Mouse (Mus musculus) adrenal gland, postnatal 10 days (tissue): Measurements from ENCODE around the gene Gcfc2. TPM values are rescaled to one million over a fixed set of nuclear protein-coding genes. Genes with fewer than 3 reads are reported as not detected.

ENCODE experiments used
- DNase-seq: peaks from one replicate; pipeline ENCODE4 v3.0.0; 2021; ENCODE audit warnings: mixed read lengths
- long read RNA-seq, 2 experiments: library from polyadenylated mRNA; stranded (forward); transcript quantifications; one replicate each; pipeline ENCODE4 v2.0.0; 2021
- total RNA-seq, 2 experiments: library from RNA; stranded (reverse); gene quantifications; 2 replicates each; pipeline ENCODE4 v1.2.3; 2021

The Gcfc2 gene
- total RNA-seq = 10 to 100 TPM in 1 of 2 experiments, 1 to 10 TPM in 1; 6.8 to 15.6 TPM
- long read RNA-seq, experiment 1, partial matches to known transcripts = 3 of 4 reads
- long read RNA-seq, experiment 1, other reads (novel, unspliced or antisense) = 1 of 4 reads
- long read RNA-seq, experiment 2, full-length matches to known transcripts = 2 of 4 reads
- long read RNA-seq, experiment 2, partial matches to known transcripts = 1 of 4 reads
- long read RNA-seq, experiment 2, other reads (novel, unspliced or antisense) = 1 of 4 reads

DNA sequence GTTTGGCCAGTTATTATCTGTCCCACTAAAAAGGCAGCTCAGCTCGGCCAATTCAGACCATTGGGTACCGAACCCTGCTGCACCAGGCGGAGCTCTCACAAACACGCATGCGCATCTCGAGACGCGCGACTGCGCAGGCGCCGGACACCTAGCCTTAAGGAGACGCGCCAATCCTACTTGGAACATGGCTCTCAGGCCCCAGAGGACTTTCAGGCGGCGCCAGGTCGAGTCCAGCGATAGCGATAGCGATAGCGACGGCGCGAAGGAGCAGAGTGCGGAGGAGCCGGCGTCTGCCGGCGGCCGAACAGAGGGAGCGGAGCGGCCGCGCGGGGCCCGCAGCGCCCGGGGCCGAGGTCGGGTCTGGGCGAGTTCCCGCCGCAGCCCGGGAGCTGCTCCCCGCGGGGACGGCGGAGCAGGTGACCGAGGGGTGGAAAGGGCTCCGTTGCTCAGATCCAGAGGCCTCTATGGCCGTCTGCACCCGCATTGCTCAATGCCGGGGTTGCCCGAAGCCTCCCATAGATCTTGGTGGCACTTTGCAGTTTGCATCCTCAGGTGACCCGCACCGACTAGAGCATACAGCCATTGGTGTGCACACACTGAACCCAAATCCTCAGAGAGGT lies at the start of gene Gcfc2:
TSS of gene Gcfc2 (plus strand) at position 147 of the 620 bp plus-strand sequence.
- DNase-seq = peak; percentile 98

DNA sequence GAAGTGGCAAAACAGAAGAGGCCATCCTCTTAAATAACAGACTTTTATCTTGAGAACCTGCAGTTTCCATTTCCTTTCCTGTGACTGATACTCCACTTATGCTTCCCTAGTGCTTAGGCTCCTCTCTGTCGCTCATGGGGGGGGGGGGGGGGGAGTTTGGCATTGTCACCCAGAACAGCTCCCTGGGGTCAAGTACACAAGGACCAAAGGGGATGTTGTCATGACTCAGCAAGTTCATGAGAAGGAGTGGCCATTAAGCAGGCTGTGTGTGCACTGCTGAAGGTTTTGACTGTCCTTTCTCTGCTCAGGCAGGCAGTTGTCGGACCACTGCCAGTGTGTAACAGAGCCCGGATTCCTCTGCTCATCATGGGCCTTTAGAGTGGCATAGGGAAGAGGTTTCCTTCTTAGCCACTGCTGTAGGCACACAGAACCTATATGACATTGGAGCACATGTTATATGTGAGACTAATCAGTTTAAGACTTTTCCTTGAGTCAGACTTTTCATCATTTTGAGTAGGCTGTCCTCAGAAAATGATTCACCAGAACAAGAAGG lies 27.7 kb upstream of the Gcfc2 start:
- peak; percentile 7 for DNase-seq

DNA sequence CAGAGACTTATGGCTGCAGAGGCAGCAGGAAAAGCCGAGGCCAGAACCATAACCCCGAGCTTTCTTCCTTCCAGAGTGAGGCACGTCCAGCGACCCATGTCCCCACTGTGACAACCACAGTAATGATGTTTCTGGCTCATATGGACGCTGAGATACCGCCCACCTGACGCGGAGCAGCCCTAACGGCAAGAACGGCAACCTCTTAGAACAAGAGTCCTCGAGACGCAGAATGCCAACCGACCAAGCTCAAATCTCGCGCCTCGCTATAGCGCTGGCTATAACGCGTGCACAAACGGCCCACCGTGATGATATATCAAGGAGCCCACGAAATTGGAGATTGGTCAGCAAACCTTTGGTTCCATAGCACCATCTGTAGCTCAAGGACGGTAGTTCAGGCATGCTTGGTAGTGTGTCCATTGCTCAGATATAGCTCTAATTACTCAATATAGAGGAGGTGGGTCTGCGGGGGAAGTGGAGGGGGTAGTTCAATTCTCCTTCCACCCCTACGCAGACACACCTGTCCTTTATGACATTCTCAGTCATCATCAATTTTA lies 13.1 kb upstream of the Gcfc2 start:
- no peak for DNase-seq

DNA sequence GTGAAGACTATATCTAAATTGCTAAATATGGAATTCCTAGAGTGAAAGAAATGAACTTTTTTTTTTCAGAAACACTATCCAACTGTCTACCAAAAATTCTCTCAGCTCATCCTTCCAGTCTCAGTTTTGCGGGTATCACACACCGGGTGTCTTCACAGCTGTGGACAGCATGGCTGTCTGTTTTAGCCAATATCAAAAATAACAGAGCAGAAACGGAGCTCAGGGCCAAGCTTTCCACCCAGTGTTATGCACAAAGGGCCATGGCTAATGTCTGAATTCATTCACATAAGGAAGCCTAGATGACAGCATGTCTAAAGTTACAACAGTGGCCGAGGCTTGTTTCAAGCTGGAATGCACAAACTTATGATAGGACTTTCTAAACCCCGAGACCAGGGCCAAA lies 12.2 kb upstream of the Gcfc2 start:
- no peak for DNase-seq

DNA sequence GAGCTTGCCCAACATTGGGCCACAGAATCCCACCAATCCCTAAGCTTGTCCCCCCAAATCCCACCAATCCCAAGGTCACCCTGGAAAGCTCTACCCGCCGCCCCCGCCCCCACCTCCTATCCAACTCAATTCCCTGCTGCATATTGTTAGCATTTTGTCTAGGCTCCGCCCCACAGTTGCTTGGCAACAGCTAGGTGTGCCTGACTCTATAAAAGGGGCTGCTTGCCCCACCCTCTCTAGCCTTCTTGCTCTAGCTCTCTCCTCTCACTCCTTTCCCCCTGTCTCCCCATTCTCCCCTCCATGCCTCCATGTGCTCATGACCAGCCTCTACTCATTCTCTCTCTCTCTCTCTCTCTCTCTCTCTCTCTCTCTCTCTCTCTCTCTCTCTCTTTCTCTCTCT lies 11.8 kb upstream of the Gcfc2 start:
- DNase-seq = no peak

DNA sequence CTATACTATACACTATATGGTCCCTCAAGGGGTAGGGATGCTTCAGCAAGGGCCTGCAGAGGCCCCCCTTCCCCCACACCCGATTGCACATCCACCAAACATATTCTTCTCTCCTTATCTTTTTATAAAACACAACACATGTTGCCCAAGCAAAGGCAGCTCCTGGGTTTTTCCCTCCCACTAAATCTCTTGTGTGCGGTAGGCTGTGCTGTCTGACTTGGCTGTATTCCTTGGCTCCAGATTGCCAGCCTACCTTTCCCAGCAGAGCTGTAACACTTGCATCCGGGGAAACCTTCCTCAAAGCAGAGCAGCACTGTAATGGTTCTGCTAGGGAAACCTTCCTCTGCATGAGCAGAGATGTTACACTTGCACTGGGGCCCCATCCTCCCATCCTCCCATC lies 11.3 kb upstream of the Gcfc2 start:
- no peak for DNase-seq

DNA sequence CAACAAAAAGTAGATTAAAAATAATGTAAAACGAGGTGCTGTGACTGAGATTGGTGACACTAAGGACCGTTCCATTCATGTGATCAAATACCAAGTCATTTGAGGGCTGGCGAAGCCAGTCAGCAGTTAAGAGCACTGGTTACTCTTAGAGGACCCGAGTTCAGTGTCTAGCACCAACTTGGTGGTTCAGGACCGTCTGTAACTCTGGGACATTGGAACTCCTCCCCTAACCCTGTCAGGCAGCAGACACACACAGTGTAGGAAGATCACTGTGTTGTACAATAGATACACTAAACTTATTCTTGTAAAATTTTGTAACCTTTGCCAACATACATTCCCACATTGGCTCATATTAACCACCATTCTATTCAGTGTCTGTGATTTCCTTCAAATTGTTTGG lies 835 bp downstream of the Gcfc2 start:
- DNase-seq = peak; percentile 6

DNA sequence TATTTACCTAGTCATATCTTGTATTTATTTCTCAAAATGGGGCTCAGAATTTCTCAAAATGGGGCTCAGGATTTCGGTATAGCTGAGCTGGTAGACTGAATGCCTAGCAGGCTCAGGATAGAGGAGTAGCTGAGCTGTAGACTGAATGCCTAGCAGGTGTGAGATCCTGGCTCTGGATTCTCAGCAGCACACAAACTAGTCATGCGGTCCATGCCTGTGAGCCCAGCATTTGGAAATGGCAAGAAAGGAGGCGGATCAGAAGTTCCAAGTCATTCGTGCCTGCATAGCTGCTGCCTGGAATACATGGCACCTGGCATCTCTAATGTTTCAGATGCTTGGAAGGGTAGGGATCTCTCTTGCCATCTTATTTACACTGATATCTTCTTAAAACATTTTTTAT lies 5.9 kb downstream of the Gcfc2 start:
- no peak for DNase-seq

DNA sequence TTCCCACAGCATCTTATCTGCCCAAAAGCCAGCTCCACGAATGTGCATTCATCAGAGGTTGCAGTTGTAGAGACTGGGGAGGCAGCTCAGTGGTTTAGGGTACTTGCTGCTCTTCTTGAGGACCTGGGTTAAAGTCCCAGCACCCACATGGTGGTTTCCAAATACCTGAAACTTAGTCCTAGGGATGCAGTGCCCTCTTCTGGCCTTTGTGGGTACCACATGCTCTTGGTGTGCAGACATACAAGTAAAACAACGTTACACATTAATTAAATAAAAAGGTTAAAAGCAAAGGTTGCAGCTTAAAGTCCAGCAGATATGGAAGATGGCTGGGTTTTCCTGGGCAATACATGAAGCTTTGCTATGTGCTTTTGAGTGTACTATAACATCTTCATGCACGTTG lies 9.8 kb downstream of the Gcfc2 start:
- no peak for DNase-seq

DNA sequence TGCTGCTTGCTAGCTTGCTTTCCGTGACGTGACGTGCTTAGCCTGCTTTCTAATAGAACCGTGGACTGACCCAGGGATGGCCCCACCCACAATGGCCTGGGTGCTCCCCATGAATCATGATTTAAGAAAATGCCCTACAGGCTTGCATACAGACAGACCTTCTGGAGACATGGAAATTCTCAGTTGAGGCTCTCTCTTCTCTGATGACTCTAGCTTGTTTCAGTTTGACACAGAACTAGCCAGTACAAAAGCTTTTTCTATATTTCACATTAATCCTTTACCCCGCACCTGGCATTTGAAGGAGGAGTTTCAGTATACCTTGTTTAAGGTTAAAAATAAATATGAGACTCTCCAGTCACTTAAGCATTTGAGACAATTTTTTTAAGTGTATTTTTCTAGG lies 18.2 kb downstream of the Gcfc2 start:
- no peak for DNase-seq

DNA sequence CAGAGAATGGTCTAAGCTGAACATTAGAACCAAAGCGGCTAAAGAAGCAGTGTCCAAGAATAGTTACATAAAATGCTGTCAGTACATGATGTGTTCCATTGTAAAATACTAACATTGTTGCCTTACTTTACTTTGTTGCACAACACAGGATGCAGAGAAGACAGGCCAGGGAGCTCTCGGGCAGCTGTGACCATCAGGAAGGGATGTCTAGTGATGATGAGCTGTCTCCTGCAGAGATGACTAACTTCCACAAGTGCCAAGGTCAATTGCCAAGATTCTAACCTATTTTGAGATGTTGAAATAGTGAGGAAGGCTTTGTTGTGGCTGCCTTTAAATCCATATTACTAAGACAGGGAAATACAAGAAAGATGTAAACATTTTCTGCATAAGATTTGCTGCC lies 19.8 kb downstream of the Gcfc2 start:
- peak; percentile 20 for DNase-seq

DNA sequence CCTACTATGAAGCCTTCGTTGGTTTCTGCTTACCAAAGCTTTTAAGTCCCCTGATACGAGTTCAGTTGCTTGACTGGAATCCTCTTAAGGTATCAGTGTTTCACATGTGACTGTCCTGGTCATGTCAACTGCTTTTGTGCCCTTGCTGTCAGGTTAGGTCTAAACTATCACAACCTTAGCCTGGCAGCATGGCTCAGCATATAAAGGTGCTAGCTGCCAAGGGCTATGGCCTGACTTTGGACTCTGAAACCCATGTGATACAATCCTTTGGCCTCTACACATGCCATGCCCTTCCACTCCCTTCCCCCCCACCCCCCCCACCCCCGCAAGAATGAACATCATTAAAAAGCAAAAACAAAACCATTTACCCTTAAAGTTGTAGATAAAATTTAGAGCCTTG lies 21.0 kb downstream of the Gcfc2 start:
- no peak for DNase-seq

DNA sequence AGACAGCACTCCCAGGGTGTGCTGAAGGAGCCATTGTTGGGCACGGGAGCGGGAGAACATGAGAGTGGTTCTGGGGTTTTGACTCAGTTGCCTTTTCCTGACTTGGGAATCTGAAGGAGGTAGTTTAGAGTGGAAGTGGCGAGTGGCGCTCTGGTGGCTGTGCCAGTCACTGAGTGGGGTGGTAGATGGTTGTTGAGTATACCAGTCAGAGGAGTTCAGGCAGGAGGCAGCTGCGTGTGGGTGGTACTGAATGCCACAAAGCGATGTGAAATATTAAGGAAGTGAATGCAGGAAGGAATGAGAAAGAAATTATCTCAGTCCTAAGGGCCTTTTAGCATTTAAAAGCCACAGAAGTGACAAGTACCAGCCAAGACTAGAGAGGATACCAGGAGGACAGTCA lies 23.4 kb downstream of the Gcfc2 start:
- DNase-seq = no peak

DNA sequence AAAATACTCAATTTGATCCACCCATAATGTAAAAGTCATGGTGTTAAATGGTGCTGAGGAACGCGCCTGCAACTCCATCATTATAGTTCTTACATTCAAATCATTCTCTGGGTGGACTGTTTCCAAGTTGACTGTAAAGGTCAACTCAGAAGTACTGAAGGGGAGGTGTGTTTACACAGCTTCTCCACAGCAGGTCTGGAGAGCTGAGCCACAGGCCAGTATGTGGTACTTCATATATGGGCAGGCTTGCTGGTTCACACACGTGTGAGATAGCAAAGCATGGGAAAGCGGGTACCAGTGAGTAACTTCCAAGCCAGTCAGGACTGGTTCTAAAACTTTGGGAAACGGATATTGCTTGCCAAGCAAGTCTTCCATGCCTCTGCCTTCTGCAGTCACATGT lies 31.7 kb downstream of the Gcfc2 start:
- no peak for DNase-seq

DNA sequence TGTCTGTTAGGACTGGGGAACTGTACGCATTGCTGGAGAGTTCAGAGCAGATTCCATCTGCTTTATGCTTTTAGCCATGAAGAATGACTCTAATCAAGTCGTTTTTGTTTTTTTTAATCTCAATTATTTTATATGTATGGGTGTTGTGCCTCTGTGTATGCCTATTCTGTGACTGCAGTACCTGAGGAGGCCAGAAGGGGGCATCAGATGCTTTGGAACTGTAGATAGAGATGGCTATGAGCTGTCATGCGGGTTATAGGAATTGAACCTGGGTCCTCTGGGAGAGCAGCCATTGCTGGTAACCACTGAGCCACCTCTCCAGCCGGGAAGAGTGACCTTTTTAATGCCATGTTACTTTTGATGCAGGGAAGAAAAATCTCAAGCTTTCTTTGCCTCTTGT lies 32.9 kb downstream of the Gcfc2 start:
- no peak for DNase-seq

DNA sequence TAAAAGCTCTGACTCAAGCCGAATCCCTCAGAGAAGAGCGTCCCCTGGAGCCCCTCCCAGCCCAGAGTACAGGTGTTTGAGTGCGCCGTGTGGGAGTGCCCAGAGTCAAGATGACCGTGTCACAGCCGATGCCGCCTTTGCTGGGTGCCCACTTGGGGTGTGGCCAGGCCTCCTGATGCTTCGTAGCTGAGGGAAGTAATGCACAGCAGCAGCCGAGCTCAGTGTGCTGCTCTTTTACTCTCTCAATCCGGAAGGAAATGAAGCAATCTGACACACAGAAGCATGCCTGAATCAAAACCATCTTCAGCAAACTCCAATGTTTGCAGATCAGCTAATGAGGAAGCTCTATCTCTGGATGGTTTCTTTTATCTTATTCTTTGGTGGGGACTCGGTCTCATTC lies 34.5 kb downstream of the Gcfc2 start:
- no peak for DNase-seq

DNA sequence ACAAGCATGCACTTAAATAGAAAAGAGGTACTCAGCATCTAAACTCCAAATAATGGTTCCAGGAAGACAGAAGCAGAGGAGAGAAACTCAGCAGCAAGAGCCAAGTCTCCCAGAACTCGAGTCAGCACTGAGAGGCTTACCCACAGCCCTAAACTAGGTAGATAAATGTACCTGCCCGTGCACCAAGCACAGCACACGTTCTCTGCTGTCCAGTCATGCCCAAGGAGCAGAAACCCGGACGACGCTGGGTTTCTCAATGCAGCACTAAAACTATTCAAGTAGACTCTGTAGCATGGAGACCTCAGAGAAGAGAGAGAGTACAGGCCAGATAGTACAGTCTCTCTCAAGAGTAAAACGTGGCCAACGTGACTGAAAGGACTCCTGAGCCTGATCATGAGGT lies 36.4 kb downstream of the Gcfc2 start:
- DNase-seq = no peak

DNA sequence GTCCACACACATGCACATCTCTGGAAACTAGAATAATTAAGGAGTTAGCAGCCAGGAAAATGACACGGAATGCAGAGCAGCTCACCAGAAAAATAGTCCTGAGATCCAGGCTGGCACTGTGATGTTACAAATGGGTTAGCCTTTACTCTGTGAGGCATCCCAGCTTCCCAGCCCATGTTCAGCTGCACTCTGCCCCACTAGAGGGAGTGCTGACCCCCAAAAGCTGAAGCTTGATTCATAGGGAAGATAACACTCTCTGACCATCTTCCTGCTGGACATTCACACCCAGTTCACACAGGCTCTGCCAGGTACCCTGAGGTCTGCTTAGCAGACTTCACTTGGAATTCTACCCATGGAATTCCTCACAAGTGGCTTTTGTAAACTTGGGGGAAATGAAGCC lies 36.8 kb downstream of the Gcfc2 start:
- DNase-seq = no peak

DNA sequence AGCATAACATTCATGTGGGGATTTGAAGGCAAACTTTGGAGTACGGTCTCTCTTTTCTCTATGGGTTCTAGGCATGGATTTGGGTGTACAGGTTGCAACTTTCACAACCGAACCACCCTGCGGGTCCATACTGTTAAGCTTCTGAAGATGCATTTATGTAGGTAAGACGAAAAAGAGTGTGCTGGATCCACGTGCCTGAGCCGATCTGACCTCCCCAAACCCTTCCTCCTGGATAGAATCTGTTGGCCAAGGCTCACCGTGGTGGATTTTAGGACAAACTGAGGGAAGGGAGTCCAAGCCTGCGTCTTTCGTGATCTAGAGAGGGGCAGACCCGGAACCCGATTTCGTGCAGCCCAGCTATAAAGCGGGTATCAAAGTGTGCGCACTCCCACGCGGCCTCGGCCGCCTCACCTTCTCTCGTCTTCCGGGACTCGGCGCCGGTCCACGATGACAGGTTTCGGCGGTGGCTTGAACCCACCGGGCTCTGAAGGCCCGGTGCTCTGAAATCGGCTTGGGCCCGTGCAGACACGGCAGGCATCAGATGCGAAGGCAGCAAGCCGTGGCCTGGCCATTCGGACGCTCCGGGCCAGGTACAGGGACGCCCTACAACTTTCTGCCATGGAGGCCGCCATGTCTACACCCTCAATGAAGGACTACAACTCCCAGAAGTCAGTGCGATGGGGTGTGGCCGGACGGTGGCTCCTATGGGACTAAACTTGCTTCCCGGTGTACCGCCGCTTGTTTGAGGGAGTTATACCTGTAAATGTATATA lies 42.0 kb downstream of the Gcfc2 start, which contains the start of gene Mrpl19:
TSS of gene Mrpl19 (minus strand) at position 663 of the 772 bp plus-strand sequence.
- DNase-seq = peak; percentile 95

DNA sequence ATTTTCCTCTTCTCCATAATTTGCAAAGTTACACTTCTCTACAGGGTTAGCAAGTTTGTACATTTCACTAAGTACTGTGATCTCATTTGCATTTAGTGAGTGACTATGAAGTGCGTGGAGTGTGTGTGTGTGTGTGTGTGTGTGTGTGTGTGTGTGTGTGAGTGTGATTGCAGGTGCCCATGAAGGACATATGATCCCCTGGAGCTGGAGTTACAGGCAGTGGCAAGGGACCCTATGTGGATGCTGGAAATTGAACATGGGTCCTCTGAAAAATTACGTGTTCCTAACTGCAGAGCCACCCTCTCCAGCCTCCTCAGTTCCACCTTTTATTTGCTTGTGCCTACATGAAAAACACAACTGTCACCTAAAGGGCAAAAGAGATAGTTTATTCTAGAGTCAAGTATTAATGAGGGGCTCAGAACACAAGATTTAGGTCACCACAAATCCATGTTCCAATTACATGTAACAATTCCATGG lies 42.6 kb downstream of the Gcfc2 start:
- no peak for DNase-seq

DNA sequence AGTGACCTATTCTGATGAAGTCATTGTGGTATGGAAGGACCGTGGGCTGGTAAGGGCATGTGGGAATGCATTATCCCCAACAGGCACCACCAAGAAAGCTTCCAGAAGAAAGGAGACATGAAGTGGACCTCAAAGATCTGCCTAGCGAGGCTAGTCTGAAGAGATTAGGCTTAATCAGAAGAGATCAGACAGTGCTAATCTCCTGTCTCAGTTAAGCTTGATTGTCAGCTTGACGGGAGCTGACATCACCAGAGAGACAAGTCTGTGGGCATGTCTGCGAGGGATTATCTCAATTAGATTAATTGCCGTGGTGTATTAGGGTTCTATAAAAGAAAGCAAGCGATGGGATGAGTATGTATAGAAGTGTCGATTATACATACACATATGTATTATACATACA lies 47.7 kb downstream of the Gcfc2 start:
- DNase-seq = no peak

DNA sequence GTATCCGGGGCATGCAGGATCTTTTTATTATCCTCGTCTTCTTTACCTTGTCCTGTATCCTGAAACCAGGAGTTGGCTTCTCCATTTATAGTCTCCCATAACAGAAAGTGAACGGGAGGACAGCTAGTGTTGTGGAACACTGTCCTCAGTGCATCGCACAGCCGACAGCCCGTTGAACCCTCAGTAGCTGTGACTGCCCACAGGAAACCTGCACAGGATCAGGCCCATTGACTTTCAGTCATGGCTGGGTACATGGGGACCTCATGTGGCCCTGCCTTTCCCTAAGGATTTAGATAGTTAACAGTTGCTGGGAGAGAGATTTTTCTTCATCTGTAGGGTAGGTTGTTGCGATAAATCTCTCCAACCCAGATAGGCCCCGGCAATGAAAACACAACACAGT lies 49.1 kb downstream of the Gcfc2 start:
- DNase-seq = no peak
